Mouse (Mus musculus) lung, embryonic 14.5 days (tissue): Measurements from ENCODE around the gene Osm. TPM values are rescaled to one million over a fixed set of nuclear protein-coding genes. Genes with fewer than 3 reads are reported as not detected.

Experiments
- ATAC-seq: fragments of 200-750 bp; cut with Nextera tagmentation; 2 replicates; pipeline ENCODE4 v1.8.0; 2017; ENCODE audit warnings: mild to moderate bottlenecking, moderate TSS enrichment, moderate library complexity; ENCODE audit not compliant: insufficient read depth
- DNase-seq: peaks from one replicate; pipeline ENCODE4 v3.0.0-alpha.2; 2015
- H3K27ac ChIP-seq: fragments of 300-500 bp; sonication (generic); 2 replicates; pipeline ENCODE4 v1.5.1; 2014; ENCODE audit warnings: low read depth, mild to moderate bottlenecking, moderate library complexity
- H3K27me3 ChIP-seq: fragments of 300-500 bp; sonication (generic); 2 replicates; pipeline ENCODE4 v1.6.1; 2014; ENCODE audit warnings: low read length, control low read depth; ENCODE audit not compliant: insufficient read depth
- H3K36me3 ChIP-seq: fragments of 300-500 bp; sonication (generic); 2 replicates; pipeline ENCODE4 v1.6.1; 2014; ENCODE audit warnings: control low read depth; ENCODE audit not compliant: insufficient read depth
- H3K4me1 ChIP-seq: fragments of 300-500 bp; sonication (generic); 2 replicates; pipeline ENCODE4 v1.6.1; 2014; ENCODE audit warnings: antibody characterized with exemption, control low read depth; ENCODE audit not compliant: insufficient read depth
- H3K4me2 ChIP-seq: fragments of 300-500 bp; sonication (generic); 2 replicates; pipeline ENCODE4 v1.6.1; 2014; ENCODE audit warnings: mild to moderate bottlenecking
- H3K4me3 ChIP-seq: fragments of 300-500 bp; sonication (generic); 2 replicates; pipeline ENCODE4 v1.5.1; 2014; ENCODE audit warnings: low read depth, low read length
- H3K9ac ChIP-seq: fragments of 300-500 bp; sonication (generic); 2 replicates; pipeline ENCODE4 v1.6.1; 2014
- H3K9me3 ChIP-seq: fragments of 300-500 bp; sonication (generic); 2 replicates; pipeline ENCODE4 v1.6.1; 2016; ENCODE audit warnings: low read depth, low read length, control low read depth
- CTCF ChIP-seq: IDR thresholded peaks from 2 replicates; pipeline ENCODE4 v1.5.1; 2016; ENCODE audit warnings: antibody characterized with exemption, low read depth
- WGBS: fragments of 180-500 bp; shearing (Covaris S2); extraction: QIAGEN DNeasy Blood & Tissue Kit; methylation state at CpG from one replicate; pipeline ENCODE4 v1.1.7; 2014; 5-methylcytosine and 5-hydroxymethylcytosine counted together
- polyA plus RNA-seq: library from polyadenylated mRNA; unstranded; fragments of >200 nt; fragmentation: Nextera tagmentation; extraction: Ambion mirVana; gene quantifications from 2 replicates; pipeline ENCODE4 v1.2.1, GENCODE M21; 2014

Gene Osm
- polyA plus RNA-seq, 1 experiment from 2014 or later, result not detected

DNA sequence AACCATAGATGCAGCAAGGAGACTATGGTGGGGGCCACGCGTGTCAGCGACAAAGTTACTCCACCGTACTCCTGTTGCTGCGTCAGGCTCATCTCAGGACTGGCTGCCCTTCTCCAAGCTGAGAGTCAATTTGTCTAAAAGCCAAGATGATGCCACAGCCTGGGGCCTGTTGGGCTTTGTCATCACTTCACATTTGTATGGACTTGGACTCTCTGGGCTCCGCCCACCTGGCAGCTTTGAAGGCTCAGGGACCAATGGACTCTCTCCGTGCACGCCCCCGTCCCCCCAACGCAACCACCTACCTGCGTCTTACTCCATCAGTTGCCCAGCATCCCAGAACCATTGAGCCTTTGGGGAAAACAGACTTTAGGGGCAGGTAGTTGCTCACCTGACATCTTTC is 35.3 kb downstream of the Osm start:
- Histone ChIP-seq H3K27ac (no peak overlapping the region; the same call in 1 of the 2 replicates), H3K36me3 (no peaks in the 10 kb centered on the region), H3K27me3 (peaks cover 36% of the 10 kb centered on the region), H3K4me2 (no peak overlapping the region), H3K4me1 (no peaks in the 10 kb centered on the region; the same call in 1 of the 2 replicates), H3K4me3 (no peak overlapping the region), H3K9ac (no peak overlapping the region), H3K9me3 (no peaks in the 10 kb centered on the region)
- ATAC-seq, result no peak
- 71% methylated on average over 11 of the region's 11 CpGs for WGBS
- DNase-seq, result no peak
- TF ChIP-seq CTCF, result no peak

- peak; percentile 70 for DNase-seq
- peak overlapping the region; percentile 26; the same call in 1 of the 2 replicates for H3K27ac ChIP-seq
- no peak overlapping the region for H3K4me2 ChIP-seq
- H3K9me3 ChIP-seq, result no peaks in the 10 kb centered on the region
- no peaks in the 10 kb centered on the region for H3K27me3 ChIP-seq
- H3K4me1 ChIP-seq, result peaks cover 4% of the 10 kb centered on the region; the same call in 1 of the 2 replicates
- WGBS, result 24% methylated on average over 11 of the region's 11 CpGs
- H3K4me3 ChIP-seq, result no peak overlapping the region
- peak; percentile 88 for ATAC-seq
- no peaks in the 10 kb centered on the region for H3K36me3 ChIP-seq
- TF ChIP-seq CTCF, result no peak
- no peak overlapping the region for H3K9ac ChIP-seq
Observed at GRCm38 (mm10) chr11:4276411-4276861, 40.2 kb downstream of the Osm start.

DNA sequence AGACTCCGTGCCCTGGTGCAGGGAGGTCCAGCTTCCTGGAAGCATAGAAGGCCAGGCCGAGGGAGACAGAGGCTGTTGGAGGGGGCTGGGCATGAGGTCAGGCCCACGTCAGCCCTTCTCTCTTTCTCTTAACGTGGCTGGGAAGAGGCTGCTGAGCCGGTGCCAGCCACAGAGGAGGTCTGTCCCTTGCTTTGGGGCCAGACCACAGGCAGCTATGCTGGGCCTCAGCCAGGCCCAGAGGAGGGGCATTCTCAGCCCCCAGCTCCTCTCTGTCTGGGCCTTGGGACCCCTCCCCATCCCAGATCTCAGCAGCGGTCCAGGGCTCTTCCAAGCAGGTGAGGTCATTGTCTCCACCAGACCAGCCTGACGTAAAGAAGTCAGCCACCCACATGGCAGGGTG is 43.7 kb downstream of the Osm start:
- H3K9me3 ChIP-seq, result no peaks in the 10 kb centered on the region
- H3K36me3 ChIP-seq, result no peaks in the 10 kb centered on the region
- ATAC-seq (no peak), DNase-seq (no peak)
- no peak overlapping the region for H3K4me3 ChIP-seq
- H3K9ac ChIP-seq, result no peak overlapping the region
- H3K27me3 ChIP-seq, result no peaks in the 10 kb centered on the region
- H3K4me1 ChIP-seq, result peaks cover 4% of the 10 kb centered on the region; the same call in 1 of the 2 replicates
- no peak for TF ChIP-seq CTCF
- H3K27ac ChIP-seq, result no peak overlapping the region
- WGBS, result 46% methylated on average over 7 of the region's 7 CpGs
- no peak overlapping the region for H3K4me2 ChIP-seq

GRCm38 (mm10) chr11:4281852-4282251 is 45.6 kb downstream of the Osm start:
- Histone ChIP-seq H3K27ac (no peak overlapping the region), H3K9me3 (no peaks in the 10 kb centered on the region), H3K36me3 (no peaks in the 10 kb centered on the region), H3K27me3 (no peaks in the 10 kb centered on the region), H3K9ac (no peak overlapping the region), H3K4me2 (no peak overlapping the region), H3K4me1 (peaks cover 4% of the 10 kb centered on the region; the same call in 1 of the 2 replicates), H3K4me3 (no peak overlapping the region)
- TF ChIP-seq CTCF, result no peak
- WGBS, result 63% methylated on average over 6 of the region's 6 CpGs
- DNase-seq, result no peak
- ATAC-seq, result no peak

DNA sequence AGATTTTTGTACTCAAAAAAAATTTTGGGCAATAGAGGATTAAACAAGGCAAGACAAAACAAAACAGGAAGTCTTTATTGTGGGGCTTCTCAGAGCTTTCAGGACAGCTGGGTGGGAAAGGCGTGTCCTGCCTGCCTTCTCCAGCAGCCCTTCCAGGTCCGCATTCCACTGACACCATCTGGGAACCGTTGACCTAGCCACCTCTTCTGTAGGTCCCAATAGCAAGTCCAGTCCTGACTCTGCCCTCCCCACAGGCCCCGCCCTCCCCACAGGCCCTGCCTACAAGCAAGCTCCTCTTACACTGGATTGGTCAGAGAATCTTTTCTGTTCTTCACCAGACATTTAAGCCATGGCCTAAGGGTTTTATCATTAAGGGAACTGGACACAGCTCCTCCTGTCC is 47.4 kb downstream of the Osm start:
- no peak overlapping the region for H3K27ac ChIP-seq
- H3K9ac ChIP-seq, result no peak overlapping the region
- no peak overlapping the region for H3K4me3 ChIP-seq
- no peak overlapping the region for H3K4me2 ChIP-seq
- 15% methylated on average over 4 of the region's 4 CpGs for WGBS
- H3K4me1 ChIP-seq, result peaks cover 4% of the 10 kb centered on the region; the same call in 1 of the 2 replicates
- TF ChIP-seq CTCF, result no peak
- H3K27me3 ChIP-seq, result no peaks in the 10 kb centered on the region
- no peaks in the 10 kb centered on the region for H3K36me3 ChIP-seq
- H3K9me3 ChIP-seq, result no peaks in the 10 kb centered on the region
- peak; percentile 48 for DNase-seq
- peak; percentile 76 for ATAC-seq

DNA sequence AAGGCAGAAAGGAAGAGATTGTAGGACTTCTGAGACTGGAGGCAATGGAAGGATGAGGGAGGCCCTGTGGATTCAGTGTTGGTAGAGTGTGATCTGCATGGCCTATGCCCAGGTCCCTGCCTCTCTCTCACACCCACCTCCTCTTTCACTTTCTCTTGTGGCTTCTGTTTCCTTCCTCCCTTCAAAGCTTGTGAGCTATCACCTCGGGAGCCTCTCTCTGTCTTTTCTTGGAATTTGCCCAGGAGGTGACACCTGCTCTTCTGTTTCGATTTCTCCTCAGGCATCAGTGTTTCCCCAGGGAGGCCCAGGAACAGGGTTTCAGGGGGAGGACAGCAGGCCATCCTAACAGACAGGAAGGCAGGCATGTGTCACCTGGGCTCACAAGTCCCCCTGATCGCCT is 53.1 kb downstream of the Osm start:
- no peaks in the 10 kb centered on the region for H3K36me3 ChIP-seq
- TF ChIP-seq CTCF, result no peak
- peaks cover 4% of the 10 kb centered on the region; the same call in 1 of the 2 replicates for H3K27me3 ChIP-seq
- H3K4me2 ChIP-seq, result no peak overlapping the region
- 44% methylated on average over 3 of the region's 3 CpGs for WGBS
- no peak overlapping the region for H3K27ac ChIP-seq
- no peaks in the 10 kb centered on the region for H3K9me3 ChIP-seq
- H3K4me1 ChIP-seq, result no peaks in the 10 kb centered on the region
- H3K9ac ChIP-seq, result no peak overlapping the region
- no peak for ATAC-seq
- DNase-seq, result no peak
- H3K4me3 ChIP-seq, result no peak overlapping the region

Other genes starting within 250 kb of the Osm start
- 3.8 and 4.2 TPM in 2 replicates for gene Sec14l4, start 205.0 kb upstream of the Osm start, polyA plus RNA-seq
- gene Sec14l3, start 171.6 kb upstream of the Osm start, polyA plus RNA-seq, result 1.2 and 1.5 TPM in 2 replicates
- gene Mtfp1, start 141.0 kb upstream of the Osm start, polyA plus RNA-seq, result 8.6 and 10.8 TPM in 2 replicates
- 1.5 and 1.9 TPM in 2 replicates for gene Sec14l2, start 113.0 kb upstream of the Osm start, polyA plus RNA-seq
- gene Rnf215, start 101.2 kb upstream of the Osm start, polyA plus RNA-seq, result 32.6 and 33.0 TPM in 2 replicates
- 5.3 and 6.6 TPM in 2 replicates for gene Ccdc157, start 76.1 kb upstream of the Osm start, polyA plus RNA-seq
- gene Sf3a1, start 76.1 kb upstream of the Osm start, polyA plus RNA-seq, result 64.1 and 68.7 TPM in 2 replicates
- 19.6 and 20.9 TPM in 2 replicates for gene Tbc1d10a, start 49.6 kb upstream of the Osm start, polyA plus RNA-seq
- gene Castor1, start 18.2 kb upstream of the Osm start, polyA plus RNA-seq, result 1.9 and 2.1 TPM in 2 replicates
- gene Lif, start 21.1 kb downstream of the Osm start, polyA plus RNA-seq, result 0.12 and 0.33 TPM in 2 replicates
- gene Hormad2, start 204.7 kb downstream of the Osm start, polyA plus RNA-seq, result 0.09 TPM in 1 of 2 replicates, not detected in the other